Mouse (Mus musculus) right cerebral cortex, adult 2 months (tissue): Measurements from ENCODE around the gene Ttc36.
"Not testable (repeated sequence)": the region's sequence is repeated elsewhere in the genome, so short reads cannot be mapped to it uniquely, and the experiment has no call there.

ENCODE experiments used
- DNase-seq, 2 experiments: peaks; one replicate each; pipeline ENCODE4 v3.0.0; 2021 to 2022; ENCODE audit warnings: low spot score in 2 of 2

Ttc36 gene

GRCm38 (mm10) chr9:44772750-44773651 is 29.9 kb downstream of the Ttc36 start:
- DNase-seq = peak; percentile 95 to 98

- no peak for DNase-seq
Measured at GRCm38 (mm10) chr9:44772392-44772749, 30.5 kb downstream of the Ttc36 start.

- DNase-seq = no peak
Measured at GRCm38 (mm10) chr9:44771376-44771775, 31.5 kb downstream of the Ttc36 start.

GRCm38 (mm10) chr9:44768029-44768394 is 34.9 kb downstream of the Ttc36 start:
- not testable (repeated sequence) for DNase-seq

GRCm38 (mm10) chr9:44767101-44768028 is 35.5 kb downstream of the Ttc36 start, which contains the start of the genes Arcn1 and Ift46:
Arcn1 (minus strand) TSS chr9:44767845.
Ift46 (plus strand) TSS chr9:44767908.
- DNase-seq = peak; percentile 75 to 81

- DNase-seq = no peak
Measured at GRCm38 (mm10) chr9:44760873-44761272, 42.0 kb downstream of the Ttc36 start.
